14 mouse cellular contexts compared by ENCODE assay signal in genomic region chr11:5243208-5243607, GRCm38 (mm10).
"Had no signal": no experiment of that assay in that cellular context is flagged by ENCODE, and none has a peak within 500 bp of the region (broad histone marks: within the 10 kb centered on the region; RNA-seq: fewer than 3 reads in every experiment).

No protein-coding gene starts in this region.

- H3K9ac ChIP-seq: kidney, embryonic 15.5 days; limb, embryonic 12.5 days; liver, embryonic 14.5 days; neural tube, embryonic 13.5 days had no signal

- DNase-seq: layer of hippocampus, adult 9-11 months; layer of hippocampus, postnatal 36 days; lung, postnatal 4 days; midbrain, embryonic 14.5 days; retina, postnatal 1 day; right cerebral cortex, postnatal 4 days; spleen, adult 18-20 months; thymus, adult 18-20 months; thymus, postnatal 14 days had no signal

- H3K9me3 ChIP-seq: kidney, embryonic 15.5 days; limb, embryonic 12.5 days; midbrain, embryonic 10.5 days; neural tube, embryonic 13.5 days had no signal

- H3K4me2 ChIP-seq: neural tube, embryonic 13.5 days had no signal

- H3K27ac ChIP-seq: liver, embryonic 14.5 days; midbrain, embryonic 10.5 days; neural tube, embryonic 13.5 days had no signal

- H3K27me3 ChIP-seq: kidney, embryonic 15.5 days; limb, embryonic 12.5 days; neural tube, embryonic 13.5 days had no signal

- H3K4me3 ChIP-seq: limb, embryonic 12.5 days; midbrain, embryonic 10.5 days; neural tube, embryonic 13.5 days had no signal
